Mouse (Mus musculus): ENCODE measurements at regions not wholly inside any gene's neighbourhood (a gene's known extent, or its start where the extent isn't known, plus 50 kb on each side); places are given as distances from the start of the nearest gene placed in this dataset.

GRCm38 (mm10) chr3:34593279-34593678 lies 56.9 kb upstream of the Sox2 start:
- Histone ChIP-seq H3K36me3 (ENCODE audit: control insufficient read depth, insufficient read depth) (no peaks in the 10 kb centered on the region), H3K79me2 (ENCODE audit: control insufficient read depth, insufficient read depth) (no peaks in the 10 kb centered on the region), H3K4me3 (ENCODE audit: insufficient read depth, poor library complexity, severe bottlenecking) (no peak overlapping the region), H3K27me3 (ENCODE audit: control insufficient read depth, insufficient read depth, insufficient read length) (no peaks in the 10 kb centered on the region), H3K79me3 (ENCODE audit: low read depth) (no peaks in the 10 kb centered on the region), H3ac (ENCODE audit: control insufficient read depth, insufficient read length, low read depth) (no peak overlapping the region)
- no peak for TF ChIP-seq USF1 (IDR thresholded peaks at IDR 0.05; ENCODE audit: low read depth)
- TF ChIP-seq MYOG (IDR thresholded peaks at IDR 0.05; ENCODE audit: control insufficient read depth, extremely low read depth, insufficient read length): no peak
- TF ChIP-seq MAX (IDR thresholded peaks at IDR 0.05): no peak
- TF ChIP-seq MYOD1 (IDR thresholded peaks at IDR 0.05; ENCODE audit: control insufficient read depth, insufficient read length, low read depth): no peak
- no peak for TF ChIP-seq FOSL1 (IDR thresholded peaks at IDR 0.05; ENCODE audit: insufficient read depth, low read length, poor library complexity, severe bottlenecking)
- TF ChIP-seq CTCF (IDR thresholded peaks at IDR 0.05; ENCODE audit: control insufficient read depth, insufficient read depth, insufficient read length): no peak
- TF ChIP-seq CEBPB (IDR thresholded peaks at IDR 0.05; ENCODE audit: low read depth): no peak

- Histone ChIP-seq H3K79me2 (ENCODE audit: control insufficient read depth, insufficient read depth) (no peaks in the 10 kb centered on the region), H3K36me3 (ENCODE audit: control insufficient read depth, insufficient read depth) (no peaks in the 10 kb centered on the region), H3K27me3 (ENCODE audit: control insufficient read depth, insufficient read depth, insufficient read length) (no peaks in the 10 kb centered on the region), H3ac (ENCODE audit: control insufficient read depth, insufficient read length, low read depth) (no peak overlapping the region), H3K4me3 (ENCODE audit: insufficient read depth, poor library complexity, severe bottlenecking) (no peak overlapping the region), H3K79me3 (ENCODE audit: low read depth) (no peaks in the 10 kb centered on the region)
- TF ChIP-seq USF1 (IDR thresholded peaks at IDR 0.05; ENCODE audit: low read depth) (no peak), CEBPB (IDR thresholded peaks at IDR 0.05; ENCODE audit: low read depth) (no peak), MYOD1 (IDR thresholded peaks at IDR 0.05; ENCODE audit: control insufficient read depth, insufficient read length, low read depth) (no peak), MYOG (IDR thresholded peaks at IDR 0.05; ENCODE audit: control insufficient read depth, extremely low read depth, insufficient read length) (no peak), MAX (IDR thresholded peaks at IDR 0.05) (no peak), FOSL1 (IDR thresholded peaks at IDR 0.05; ENCODE audit: insufficient read depth, low read length, poor library complexity, severe bottlenecking) (no peak), CTCF (IDR thresholded peaks at IDR 0.05; ENCODE audit: control insufficient read depth, insufficient read depth, insufficient read length) (no peak)
These were observed 72.2 kb upstream of the Sox2 start for GRCm38 (mm10) chr3:34577896-34578530.

- TF ChIP-seq FOSL1 (IDR thresholded peaks at IDR 0.05; ENCODE audit: insufficient read depth, low read length, poor library complexity, severe bottlenecking) (no peak), MYOG (IDR thresholded peaks at IDR 0.05; ENCODE audit: control insufficient read depth, extremely low read depth, insufficient read length) (no peak), MYOD1 (IDR thresholded peaks at IDR 0.05; ENCODE audit: control insufficient read depth, insufficient read length, low read depth) (no peak), CTCF (IDR thresholded peaks at IDR 0.05; ENCODE audit: control insufficient read depth, insufficient read depth, insufficient read length) (no peak), USF1 (IDR thresholded peaks at IDR 0.05; ENCODE audit: low read depth) (no peak), MAX (IDR thresholded peaks at IDR 0.05) (no peak), CEBPB (IDR thresholded peaks at IDR 0.05; ENCODE audit: low read depth) (no peak)
- no peaks in the 10 kb centered on the region for H3K36me3 ChIP-seq (ENCODE audit: control insufficient read depth, insufficient read depth)
- no peaks in the 10 kb centered on the region for H3K27me3 ChIP-seq (ENCODE audit: control insufficient read depth, insufficient read depth, insufficient read length)
- H3K79me3 ChIP-seq (ENCODE audit: low read depth): no peaks in the 10 kb centered on the region
- H3ac ChIP-seq (ENCODE audit: control insufficient read depth, insufficient read length, low read depth): no peak overlapping the region
- no peak overlapping the region for H3K4me3 ChIP-seq (ENCODE audit: insufficient read depth, poor library complexity, severe bottlenecking)
- no peaks in the 10 kb centered on the region for H3K79me2 ChIP-seq (ENCODE audit: control insufficient read depth, insufficient read depth)
These were observed 73.1 kb upstream of the Sox2 start for GRCm38 (mm10) chr3:34577115-34577514.

- Histone ChIP-seq H3K79me2 (ENCODE audit: control insufficient read depth, insufficient read depth) (no peaks in the 10 kb centered on the region), H3K4me3 (ENCODE audit: insufficient read depth, poor library complexity, severe bottlenecking) (no peak overlapping the region), H3K27me3 (ENCODE audit: control insufficient read depth, insufficient read depth, insufficient read length) (no peaks in the 10 kb centered on the region), H3K36me3 (ENCODE audit: control insufficient read depth, insufficient read depth) (no peaks in the 10 kb centered on the region), H3K79me3 (ENCODE audit: low read depth) (no peaks in the 10 kb centered on the region), H3ac (ENCODE audit: control insufficient read depth, insufficient read length, low read depth) (no peak overlapping the region)
- TF ChIP-seq MYOG (IDR thresholded peaks at IDR 0.05; ENCODE audit: control insufficient read depth, extremely low read depth, insufficient read length) (no peak), USF1 (IDR thresholded peaks at IDR 0.05; ENCODE audit: low read depth) (no peak), CTCF (IDR thresholded peaks at IDR 0.05; ENCODE audit: control insufficient read depth, insufficient read depth, insufficient read length) (no peak), MYOD1 (IDR thresholded peaks at IDR 0.05; ENCODE audit: control insufficient read depth, insufficient read length, low read depth) (no peak), CEBPB (IDR thresholded peaks at IDR 0.05; ENCODE audit: low read depth) (no peak), MAX (IDR thresholded peaks at IDR 0.05) (no peak), FOSL1 (IDR thresholded peaks at IDR 0.05; ENCODE audit: insufficient read depth, low read length, poor library complexity, severe bottlenecking) (no peak)
These were observed 74.0 kb upstream of the Sox2 start for GRCm38 (mm10) chr3:34576159-34576558.

GRCm38 (mm10) chr3:34574711-34575350 lies 75.4 kb upstream of the Sox2 start:
- H3K4me3 ChIP-seq (ENCODE audit: insufficient read depth, poor library complexity, severe bottlenecking): no peak overlapping the region
- no peaks in the 10 kb centered on the region for H3K27me3 ChIP-seq (ENCODE audit: control insufficient read depth, insufficient read depth, insufficient read length)
- no peaks in the 10 kb centered on the region for H3K36me3 ChIP-seq (ENCODE audit: control insufficient read depth, insufficient read depth)
- H3K79me3 ChIP-seq (ENCODE audit: low read depth): no peaks in the 10 kb centered on the region
- TF ChIP-seq MYOD1 (IDR thresholded peaks at IDR 0.05; ENCODE audit: control insufficient read depth, insufficient read length, low read depth) (no peak), FOSL1 (IDR thresholded peaks at IDR 0.05; ENCODE audit: insufficient read depth, low read length, poor library complexity, severe bottlenecking) (no peak), MYOG (IDR thresholded peaks at IDR 0.05; ENCODE audit: control insufficient read depth, extremely low read depth, insufficient read length) (no peak), USF1 (IDR thresholded peaks at IDR 0.05; ENCODE audit: low read depth) (no peak), MAX (IDR thresholded peaks at IDR 0.05) (no peak), CTCF (IDR thresholded peaks at IDR 0.05; ENCODE audit: control insufficient read depth, insufficient read depth, insufficient read length) (no peak)
- H3ac ChIP-seq (ENCODE audit: control insufficient read depth, insufficient read length, low read depth): no peak overlapping the region
- H3K79me2 ChIP-seq (ENCODE audit: control insufficient read depth, insufficient read depth): no peaks in the 10 kb centered on the region
